Mouse (Mus musculus) cortical plate, adult 2 months (tissue): ENCODE data around the gene Gucy2c.

ENCODE experiments used
- CTCF ChIP-seq: fragments of 200-500 bp; IDR thresholded peaks from 2 replicates; pipeline ENCODE4 v1.5.1; 2011; ENCODE audit warnings: mild to moderate bottlenecking, control low read depth, low read length; ENCODE audit not compliant: insufficient read depth; ENCODE audit errors: extremely low read depth
- POLR2A ChIP-seq: fragments of 200-500 bp; IDR thresholded peaks from 2 replicates; pipeline ENCODE4 v1.6.1; 2011; ENCODE audit warnings: mild to moderate bottlenecking, low read length, control low read depth; ENCODE audit not compliant: insufficient read depth; ENCODE audit errors: extremely low read depth

GRCm38 (mm10) chr6:136827516-136827880 is 45.9 kb upstream of the Gucy2c start, which contains the start of gene BC049715:
- no peak for TF ChIP-seq POLR2A
- TF ChIP-seq CTCF = no peak
